Mouse (Mus musculus) frontal cortex, postnatal 25 days (tissue): Measurements from ENCODE around the gene Pde6g.
A peak's percentile ranks its signal among the peaks of the same experiment; 100 is the strongest.

Experiments used
- DNase-seq, 2 experiments: peaks; one replicate each; pipeline ENCODE4 v3.0.0; 2022; ENCODE audit warnings: low spot score in 2 of 2

Pde6g gene

GRCm38 (mm10) chr11:120467051-120467735, 13.9 kb upstream of the Pde6g start, which contains the start of gene Arl16:
Arl16 (minus strand) TSS chr11:120467607.
- peak; percentile 83 to 90 for DNase-seq

- DNase-seq = no peak
Measured at GRCm38 (mm10) chr11:120465521-120465920, 12.2 kb upstream of the Pde6g start.

GRCm38 (mm10) chr11:120464365-120464764, 11.1 kb upstream of the Pde6g start:
- no peak for DNase-seq

GRCm38 (mm10) chr11:120463536-120463935, 10.2 kb upstream of the Pde6g start:
- DNase-seq = no peak

GRCm38 (mm10) chr11:120458847-120459597, 5.7 kb upstream of the Pde6g start:
- DNase-seq = no peak

- peak; percentile 54 to 60 for DNase-seq
Measured at GRCm38 (mm10) chr11:120457772-120458751, 4.8 kb upstream of the Pde6g start, which contains the start of the genes Oxld1 and Ccdc137. Oxld1 (minus strand) TSS chr11:120458068. Ccdc137 (plus strand) TSS chr11:120458115.

- DNase-seq = no peak
Measured at GRCm38 (mm10) chr11:120457370-120457769, 4.1 kb upstream of the Pde6g start.

- no peak for DNase-seq
Measured at GRCm38 (mm10) chr11:120455413-120455812, 2.1 kb upstream of the Pde6g start.

GRCm38 (mm10) chr11:120454965-120455364, 1.7 kb upstream of the Pde6g start:
- DNase-seq = no peak

- no peak for DNase-seq
Measured at GRCm38 (mm10) chr11:120452246-120452645, 1.1 kb downstream of the Pde6g start.

GRCm38 (mm10) chr11:120447179-120447578, 6.1 kb downstream of the Pde6g start:
- DNase-seq = no peak

GRCm38 (mm10) chr11:120445475-120445874, 7.8 kb downstream of the Pde6g start:
- DNase-seq = no peak

- DNase-seq = no peak
Measured at GRCm38 (mm10) chr11:120444106-120444505, 9.2 kb downstream of the Pde6g start.

- DNase-seq = no peak
Measured at GRCm38 (mm10) chr11:120442765-120443280, 10.5 kb downstream of the Pde6g start.

- DNase-seq = no peak
Measured at GRCm38 (mm10) chr11:120442344-120442743, 11.0 kb downstream of the Pde6g start, which contains the start of gene Tspan10. Tspan10 (plus strand) TSS chr11:120442644.

- DNase-seq = no peak
Measured at GRCm38 (mm10) chr11:120437857-120438385, 15.4 kb downstream of the Pde6g start.

GRCm38 (mm10) chr11:120437152-120437856, 16.0 kb downstream of the Pde6g start, which contains the start of gene Nploc4:
Nploc4 (minus strand) TSS chr11:120437708.
- peak; percentile 70 to 78 for DNase-seq

- no peak for DNase-seq
Measured at GRCm38 (mm10) chr11:120426727-120427126, 26.6 kb downstream of the Pde6g start.

GRCm38 (mm10) chr11:120423569-120424295, 29.6 kb downstream of the Pde6g start:
- DNase-seq = peak; percentile 33
